Mouse (Mus musculus) limb, embryonic 13.5 days (tissue): Measurements from ENCODE around the gene Nrip1. TPM values are rescaled to one million over a fixed set of nuclear protein-coding genes. Genes with fewer than 3 reads are reported as not detected.
"Not testable (repeated sequence)": the region's sequence is repeated elsewhere in the genome, so short reads cannot be mapped to it uniquely, and the experiment has no call there.

Experiments used
- ATAC-seq: fragments of 200-750 bp; cut with Nextera tagmentation; 2 replicates; pipeline ENCODE4 v1.8.0; 2017; ENCODE audit warnings: low read depth, moderate number of reproducible peaks, moderate TSS enrichment; ENCODE audit not compliant: low FRiP score
- H3K27ac ChIP-seq: fragments of 300-500 bp; sonication (generic); 2 replicates; pipeline ENCODE4 v1.5.1; 2015; ENCODE audit warnings: inconsistent platforms, mild to moderate bottlenecking, moderate library complexity
- H3K27me3 ChIP-seq: fragments of 300-500 bp; sonication (generic); 2 replicates; pipeline ENCODE4 v1.6.1; 2015; ENCODE audit warnings: mild to moderate bottlenecking, inconsistent platforms
- H3K36me3 ChIP-seq: fragments of 300-500 bp; sonication (generic); 2 replicates; pipeline ENCODE4 v1.6.1; 2015; ENCODE audit warnings: inconsistent platforms, mild to moderate bottlenecking, moderate library complexity
- H3K4me1 ChIP-seq: fragments of 300-500 bp; sonication (generic); 2 replicates; pipeline ENCODE4 v1.6.1; 2015; ENCODE audit warnings: inconsistent platforms
- H3K4me2 ChIP-seq: fragments of 300-500 bp; sonication (generic); replicated peaks from 2 replicates; pipeline ENCODE4 v1.6.1; 2015; ENCODE audit warnings: inconsistent platforms, mild to moderate bottlenecking, moderate library complexity
- H3K4me3 ChIP-seq: fragments of 300-500 bp; sonication (generic); 2 replicates; pipeline ENCODE4 v1.5.1; 2015; ENCODE audit warnings: moderate library complexity, mild to moderate bottlenecking, inconsistent platforms
- H3K9ac ChIP-seq: fragments of 300-500 bp; sonication (generic); 2 replicates; pipeline ENCODE4 v1.6.1; 2015; ENCODE audit warnings: mild to moderate bottlenecking, inconsistent platforms
- H3K9me3 ChIP-seq: fragments of 300-500 bp; sonication (generic); 2 replicates; pipeline ENCODE4 v1.6.1; 2016; ENCODE audit warnings: inconsistent platforms
- WGBS: fragments of 180-500 bp; shearing (Covaris S2); methylation state at CpG from one replicate; pipeline ENCODE4 v1.1.7; 2015; 5-methylcytosine and 5-hydroxymethylcytosine counted together
- polyA plus RNA-seq: library from polyadenylated mRNA; unstranded; fragments of >200 nt; fragmentation: Nextera tagmentation; extraction: Ambion mirVana; gene quantifications from 2 replicates; pipeline ENCODE4 v1.2.1, GENCODE M21; 2015

Nrip1 gene
- polyA plus RNA-seq, 1 experiment from 2014 or later, result 39.4 TPM

DNA sequence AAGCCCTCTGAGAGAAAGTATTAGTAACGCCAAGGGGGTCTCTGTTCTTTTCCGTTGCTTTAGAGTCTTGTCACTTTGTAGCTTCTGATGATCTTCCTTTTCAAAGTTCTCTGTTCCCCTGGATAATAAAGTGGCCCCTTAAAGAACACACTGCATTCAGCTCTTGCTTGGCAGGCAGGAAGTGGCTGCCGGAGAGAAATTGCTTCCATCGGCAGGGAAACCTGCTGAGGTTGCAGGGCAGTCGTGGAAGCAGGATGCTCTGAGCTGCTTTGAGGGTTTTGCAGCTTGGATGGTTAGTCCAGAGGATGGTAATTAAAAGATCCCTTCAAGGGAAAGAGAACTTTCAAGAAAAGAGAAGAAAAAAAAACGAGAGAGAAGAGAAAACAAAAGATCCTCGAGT is 33.3 kb upstream of the Nrip1 start:
- Histone ChIP-seq H3K36me3 (no peaks in the 10 kb centered on the region), H3K4me1 (peaks cover 7% of the 10 kb centered on the region), H3K9ac (no peak overlapping the region), H3K4me2 (0 out of 2 replicates have a peak overlapping the region, but pooled peaks have one; percentile 14), H3K9me3 (no peaks in the 10 kb centered on the region), H3K27ac (no peak overlapping the region), H3K27me3 (no peaks in the 10 kb centered on the region), H3K4me3 (no peak overlapping the region)
- WGBS, result 33% methylated on average over 7 of the region's 7 CpGs
- ATAC-seq, result no peak

DNA sequence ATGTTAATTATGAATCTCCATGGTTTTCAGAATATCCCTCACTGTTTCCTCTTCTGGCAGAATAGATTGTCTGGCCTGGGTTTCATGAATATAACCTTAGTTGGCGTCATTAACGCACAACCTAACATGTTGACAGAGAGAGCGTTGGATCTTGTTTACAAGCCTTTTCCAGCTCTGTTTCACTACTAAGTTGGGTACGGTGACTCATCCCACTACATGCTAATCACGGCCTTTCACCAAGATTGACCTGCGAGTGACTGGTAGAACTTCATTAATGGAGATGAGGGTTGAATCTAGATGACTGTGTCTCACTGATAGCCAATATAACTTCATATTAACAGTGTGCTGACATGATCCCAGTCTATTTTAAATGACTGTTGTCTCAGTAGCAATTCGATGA is 32.7 kb upstream of the Nrip1 start:
- Histone ChIP-seq H3K36me3 (no peaks in the 10 kb centered on the region), H3K4me1 (peaks cover 7% of the 10 kb centered on the region), H3K9me3 (no peaks in the 10 kb centered on the region), H3K27me3 (no peaks in the 10 kb centered on the region), H3K4me3 (no peak overlapping the region), H3K9ac (no peak overlapping the region), H3K4me2 (no peak overlapping the region), H3K27ac (no peak overlapping the region)
- ATAC-seq, result no peak
- WGBS, result 87% methylated on average over 7 of the region's 7 CpGs

DNA sequence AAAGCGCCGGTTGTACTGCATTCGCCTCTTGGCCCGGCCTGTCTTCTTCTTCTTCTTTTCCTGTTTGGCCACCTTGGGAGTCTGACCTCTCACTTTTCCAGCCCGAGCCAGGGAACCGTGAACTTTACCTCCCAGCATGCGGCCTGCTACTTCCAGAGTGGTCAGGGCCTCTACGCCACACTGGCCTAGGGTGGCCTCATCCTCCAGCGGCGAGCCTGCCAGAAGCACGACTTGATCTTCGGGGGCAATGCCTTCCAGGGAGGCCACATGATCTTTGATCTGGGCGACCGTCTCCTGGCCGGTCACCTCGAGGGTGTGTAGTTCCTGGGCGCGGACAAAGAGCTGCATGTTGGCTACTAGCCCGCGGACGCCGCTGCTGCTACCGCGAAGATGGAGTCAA is 29.7 kb upstream of the Nrip1 start:
- not testable (repeated sequence) for H3K4me3 ChIP-seq
- 93% methylated on average over 24 of the region's 24 CpGs for WGBS

DNA sequence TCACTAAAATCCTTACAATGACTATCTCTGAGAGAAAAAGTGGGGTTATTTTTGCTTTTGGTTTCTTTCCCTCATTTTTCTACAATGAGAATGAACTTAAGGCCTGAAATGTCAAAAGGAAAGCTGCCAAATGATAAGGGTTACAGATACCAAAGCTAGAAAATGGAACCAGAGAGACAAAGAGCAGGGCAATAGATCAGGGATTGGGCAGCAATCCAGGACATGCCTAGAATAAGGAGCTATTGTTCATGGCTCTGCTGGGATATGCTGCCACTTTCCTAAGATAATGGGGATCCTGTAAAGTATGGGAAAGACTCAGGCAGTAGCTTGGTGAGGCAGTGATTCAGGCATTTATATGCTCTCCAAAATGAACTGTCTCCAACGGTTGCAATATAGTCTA is 22.9 kb upstream of the Nrip1 start:
- Histone ChIP-seq H3K36me3 (no peaks in the 10 kb centered on the region), H3K4me1 (no peaks in the 10 kb centered on the region), H3K27ac (no peak overlapping the region), H3K9ac (no peak overlapping the region), H3K4me2 (no peak overlapping the region), H3K9me3 (no peaks in the 10 kb centered on the region), H3K4me3 (no peak overlapping the region), H3K27me3 (no peaks in the 10 kb centered on the region)
- WGBS, result 83% methylated on average over 1 of the region's 1 CpGs
- ATAC-seq, result no peak

More for the DNA sequence above, 29.7 kb upstream of the Nrip1 start:
- not testable (repeated sequence) for H3K4me2 ChIP-seq, H3K36me3 ChIP-seq, ATAC-seq, H3K27ac ChIP-seq, H3K27me3 ChIP-seq, H3K9me3 ChIP-seq, H3K4me1 ChIP-seq, H3K9ac ChIP-seq

DNA sequence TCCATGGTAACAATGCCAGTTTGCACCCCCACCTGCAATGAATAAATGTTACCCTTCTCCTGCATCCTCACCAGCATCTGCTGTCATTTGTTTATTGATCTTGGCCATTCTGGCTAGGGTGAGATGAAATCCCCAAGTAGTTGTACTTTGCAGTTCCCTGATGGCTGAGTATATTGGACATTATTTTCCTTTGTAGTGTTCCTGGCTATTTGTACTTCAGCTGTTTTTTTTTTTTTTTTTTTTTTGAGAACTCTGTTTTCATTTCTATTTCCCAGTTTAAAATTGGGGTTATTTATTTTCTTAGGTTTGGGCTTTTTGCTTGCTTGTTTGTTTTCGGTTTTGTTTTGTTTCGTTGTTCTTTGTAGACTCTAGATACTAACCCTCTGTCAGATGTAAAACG is 19.6 kb upstream of the Nrip1 start:
- ATAC-seq, result no peak
- Histone ChIP-seq H3K4me1 (no peaks in the 10 kb centered on the region), H3K27ac (no peak overlapping the region), H3K9ac (no peak overlapping the region), H3K9me3 (no peaks in the 10 kb centered on the region), H3K27me3 (no peaks in the 10 kb centered on the region), H3K36me3 (no peaks in the 10 kb centered on the region), H3K4me2 (no peak overlapping the region), H3K4me3 (no peak overlapping the region)
- 81% methylated on average over 3 of the region's 3 CpGs for WGBS

DNA sequence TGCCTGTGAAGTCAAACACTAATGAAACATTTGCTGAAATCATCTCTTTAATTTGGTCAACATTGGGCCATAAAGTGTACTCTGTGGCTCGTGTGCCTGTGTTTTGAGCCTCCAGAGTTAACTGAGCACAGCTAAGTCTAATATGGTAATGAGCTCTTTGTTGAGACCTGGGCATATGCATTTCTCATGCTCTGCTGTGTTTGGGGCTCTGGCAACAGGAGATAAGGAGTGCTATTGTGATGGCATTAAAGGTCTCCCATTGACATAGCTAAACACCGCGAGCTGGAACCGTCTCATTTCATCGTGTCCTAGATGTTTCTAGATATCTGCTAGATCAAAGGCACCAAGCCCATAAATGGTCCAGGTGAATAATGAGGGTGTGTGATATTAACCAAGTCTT is 12.9 kb upstream of the Nrip1 start:
- no peak for ATAC-seq
- H3K9ac ChIP-seq, result no peak overlapping the region
- H3K27me3 ChIP-seq, result no peaks in the 10 kb centered on the region
- no peaks in the 10 kb centered on the region for H3K36me3 ChIP-seq
- no peaks in the 10 kb centered on the region for H3K4me1 ChIP-seq
- H3K27ac ChIP-seq, result no peak overlapping the region
- WGBS, result 68% methylated on average over 5 of the region's 5 CpGs
- H3K4me3 ChIP-seq, result no peak overlapping the region
- no peaks in the 10 kb centered on the region for H3K9me3 ChIP-seq
- H3K4me2 ChIP-seq, result no peak overlapping the region

DNA sequence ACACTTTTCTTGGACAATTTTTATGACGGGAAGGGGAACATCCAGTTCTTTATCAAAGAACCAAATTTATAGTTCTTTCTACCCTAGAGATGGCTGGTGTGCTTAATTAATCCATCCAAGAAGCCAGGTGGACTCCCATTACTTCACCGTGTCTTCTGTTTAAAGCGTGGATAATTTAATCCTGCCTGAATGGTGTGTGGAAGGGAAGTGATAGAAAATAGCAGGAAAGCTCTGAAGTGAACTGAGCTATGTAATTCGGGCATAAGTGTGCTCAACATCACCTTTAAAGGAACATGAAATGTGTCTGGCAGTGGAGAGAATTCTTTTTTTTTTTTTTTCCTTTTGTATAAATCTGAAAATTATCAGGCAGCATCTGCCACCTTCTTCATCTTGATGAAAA is 12.4 kb upstream of the Nrip1 start:
- no peaks in the 10 kb centered on the region for H3K36me3 ChIP-seq
- ATAC-seq, result no peak
- H3K27me3 ChIP-seq, result no peaks in the 10 kb centered on the region
- no peak overlapping the region for H3K4me3 ChIP-seq
- H3K27ac ChIP-seq, result no peak overlapping the region
- H3K9me3 ChIP-seq, result no peaks in the 10 kb centered on the region
- H3K9ac ChIP-seq, result no peak overlapping the region
- 75% methylated on average over 4 of the region's 4 CpGs for WGBS
- H3K4me1 ChIP-seq, result no peaks in the 10 kb centered on the region
- H3K4me2 ChIP-seq, result no peak overlapping the region

DNA sequence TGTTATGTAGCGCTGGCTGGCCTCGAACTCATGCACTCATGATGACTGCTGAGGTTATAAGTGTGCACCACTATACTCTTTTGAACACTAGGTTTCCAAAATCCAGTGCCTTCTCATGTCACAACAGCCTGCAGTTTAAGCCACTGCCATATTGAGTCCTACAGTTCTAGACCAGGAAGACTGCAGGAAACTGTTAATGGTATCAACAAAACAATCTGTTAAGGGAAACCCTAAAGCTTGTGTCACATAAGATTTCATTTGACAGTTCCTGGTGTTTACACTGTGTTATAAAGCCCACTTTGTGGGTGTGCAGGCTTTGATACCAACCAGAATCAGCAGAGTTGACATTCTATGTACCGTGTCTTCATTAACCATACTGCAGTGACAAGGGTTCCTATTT is 3.6 kb upstream of the Nrip1 start:
- no peak for ATAC-seq

DNA sequence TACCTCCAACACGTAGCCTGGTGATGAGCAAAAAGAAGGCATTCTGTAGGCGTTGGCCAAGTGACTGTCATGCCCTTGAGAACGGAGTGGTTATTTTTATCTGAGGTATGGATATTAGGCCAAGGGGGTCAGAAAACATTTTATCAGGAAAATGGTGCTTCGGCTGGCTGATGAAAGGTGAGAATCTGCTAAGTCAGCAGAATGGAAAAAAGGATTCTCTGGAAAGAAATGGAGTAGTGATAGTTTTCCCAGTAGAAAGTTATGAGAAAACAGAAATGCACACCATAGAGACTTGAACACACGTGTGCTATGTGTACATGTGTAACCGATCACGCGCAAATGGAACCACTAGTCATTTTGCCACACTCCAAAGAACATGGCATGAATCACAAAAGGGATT is 3.0 kb upstream of the Nrip1 start:
- Histone ChIP-seq H3K9ac (no peak overlapping the region), H3K4me1 (no peaks in the 10 kb centered on the region; the same call in 1 of the 2 replicates), H3K27ac (no peak overlapping the region), H3K9me3 (no peaks in the 10 kb centered on the region), H3K4me2 (no peak overlapping the region), H3K4me3 (no peak overlapping the region), H3K36me3 (no peaks in the 10 kb centered on the region), H3K27me3 (no peaks in the 10 kb centered on the region)
- WGBS, result 93% methylated on average over 8 of the region's 8 CpGs
- ATAC-seq, result no peak

More for the DNA sequence above, 3.6 kb upstream of the Nrip1 start:
- Histone ChIP-seq H3K4me3 (no peak overlapping the region), H3K27ac (no peak overlapping the region), H3K4me1 (no peaks in the 10 kb centered on the region), H3K27me3 (no peaks in the 10 kb centered on the region), H3K36me3 (no peaks in the 10 kb centered on the region), H3K9me3 (no peaks in the 10 kb centered on the region), H3K9ac (no peak overlapping the region), H3K4me2 (no peak overlapping the region)
- WGBS, result 98% methylated on average over 3 of the region's 3 CpGs

DNA sequence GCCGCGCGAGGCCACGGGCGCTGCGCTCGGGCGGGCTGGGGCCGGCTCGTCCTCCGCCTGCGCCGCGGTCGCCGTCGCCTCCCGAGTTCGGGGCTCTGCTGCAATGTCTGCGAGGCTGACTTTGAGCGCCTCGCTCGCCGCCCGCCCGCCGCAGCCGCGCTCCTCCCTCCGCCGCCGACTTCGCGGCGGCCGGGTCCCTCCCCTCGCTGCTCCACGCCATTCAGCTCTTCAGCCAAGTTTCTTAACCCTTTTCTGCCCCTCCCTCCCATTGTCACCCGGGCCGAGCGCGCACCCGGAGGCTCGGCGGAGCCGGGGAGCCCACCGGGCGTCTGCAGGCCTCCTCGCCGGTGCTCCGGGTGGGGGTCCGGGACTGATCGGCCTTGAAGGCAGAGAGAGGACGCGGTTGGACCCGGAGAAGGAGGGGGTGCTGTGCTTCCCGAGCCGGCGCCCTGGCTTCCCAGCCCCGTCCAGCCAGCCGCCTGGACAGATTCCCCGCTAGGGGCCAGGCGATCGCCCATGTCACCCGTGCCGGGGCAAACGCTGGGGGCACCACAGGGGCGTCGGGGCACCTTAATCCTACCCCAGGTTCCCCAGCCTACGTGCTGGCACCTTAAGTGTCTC is 576 bp downstream of the Nrip1 start:
- H3K36me3 ChIP-seq, result no peaks in the 10 kb centered on the region
- peak overlapping the region; percentile 99 for H3K27ac ChIP-seq
- H3K9me3 ChIP-seq, result no peaks in the 10 kb centered on the region
- ATAC-seq, result peak; percentile 93
- H3K4me2 ChIP-seq, result peak overlapping the region; percentile 72
- H3K4me1 ChIP-seq, result peaks cover 20% of the 10 kb centered on the region
- no peaks in the 10 kb centered on the region for H3K27me3 ChIP-seq
- H3K9ac ChIP-seq, result peak overlapping the region; percentile 97
- peak overlapping the region; percentile 85 for H3K4me3 ChIP-seq
- under 1% methylated on average over 63 of the region's 70 CpGs for WGBS

DNA sequence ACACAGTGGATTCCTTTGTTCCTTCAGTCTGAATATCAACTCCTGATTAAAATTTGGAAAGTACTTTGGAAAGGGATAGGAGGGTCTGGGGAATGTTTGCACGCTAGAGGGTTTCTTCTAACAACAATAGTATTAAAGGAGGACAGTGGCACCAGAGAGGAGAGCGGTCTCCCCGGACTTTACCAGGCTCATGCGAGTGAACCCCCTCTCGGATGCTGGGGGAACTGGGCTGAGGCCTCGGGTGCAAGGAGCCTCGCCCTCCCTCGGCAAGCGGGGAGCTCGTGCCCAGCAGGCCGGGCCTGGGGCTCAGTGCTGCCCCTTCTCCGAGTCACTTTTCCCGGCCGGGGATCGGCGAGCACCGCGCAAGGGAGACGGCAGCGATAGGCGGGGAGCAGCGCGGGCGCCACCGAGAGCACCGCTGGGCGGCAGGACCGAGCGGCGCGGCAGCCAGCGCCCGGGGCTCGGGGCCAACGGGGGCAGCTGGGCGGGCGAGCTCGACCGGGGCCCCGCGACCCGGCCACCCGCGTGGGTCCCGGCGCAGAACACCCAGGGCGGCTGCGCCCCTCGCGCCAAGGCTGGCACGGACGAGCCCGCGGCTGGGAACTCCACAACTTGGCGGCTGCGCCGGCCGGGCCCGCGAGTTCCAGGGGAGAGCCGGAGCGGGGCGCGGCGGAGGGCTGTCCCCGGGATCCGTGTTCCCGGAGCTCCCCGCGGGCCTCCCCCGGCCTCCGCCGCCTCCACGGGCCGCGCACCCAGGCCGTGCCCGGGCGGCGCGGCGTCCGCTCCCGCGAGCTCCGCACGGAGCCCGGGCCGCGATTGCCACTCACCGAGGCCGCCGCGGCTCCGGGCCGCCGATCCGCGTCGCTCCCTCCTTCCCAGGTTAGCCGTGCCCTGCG is 1.3 kb downstream of the Nrip1 start:
- H3K4me1 ChIP-seq, result peaks cover 20% of the 10 kb centered on the region
- H3K4me3 ChIP-seq, result peak overlapping the region; percentile 85
- WGBS, result 0% methylated on average over 57 of the region's 102 CpGs
- no peaks in the 10 kb centered on the region for H3K27me3 ChIP-seq
- H3K9ac ChIP-seq, result peak overlapping the region; percentile 97
- no peaks in the 10 kb centered on the region for H3K9me3 ChIP-seq
- H3K27ac ChIP-seq, result peak overlapping the region; percentile 99
- H3K36me3 ChIP-seq, result no peaks in the 10 kb centered on the region; the same call in 1 of the 2 replicates
- ATAC-seq, result peak; percentile 69
- H3K4me2 ChIP-seq, result peak overlapping the region; percentile 72

DNA sequence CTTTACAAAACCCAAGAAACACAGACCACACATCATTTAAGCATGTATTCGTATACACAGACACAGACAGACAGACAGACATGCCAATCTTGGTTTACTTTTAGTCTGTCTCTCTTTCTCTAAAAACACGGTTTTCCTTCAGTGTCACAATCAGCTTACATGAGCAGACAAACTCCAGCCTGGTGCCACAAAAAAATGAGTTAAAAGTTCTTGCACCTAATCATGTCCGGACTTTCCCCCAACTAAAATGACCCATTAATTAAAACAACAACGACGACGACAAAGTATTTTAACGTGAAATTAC is 2.1 kb downstream of the Nrip1 start:
- Histone ChIP-seq H3K4me1 (peaks cover 20% of the 10 kb centered on the region), H3K9ac (peak overlapping the region; percentile 97), H3K4me2 (peak overlapping the region; percentile 72), H3K9me3 (no peaks in the 10 kb centered on the region), H3K4me3 (peak overlapping the region; percentile 85), H3K27ac (peak overlapping the region; percentile 99), H3K36me3 (peaks cover 6% of the 10 kb centered on the region; the same call in 1 of the 2 replicates), H3K27me3 (no peaks in the 10 kb centered on the region)
- no peak for ATAC-seq
- WGBS, result 1% methylated on average over 7 of the region's 7 CpGs
